Mouse (Mus musculus): ENCODE measurements around the gene Gm13124. TPM values are rescaled to one million over a fixed set of nuclear protein-coding genes. Genes with fewer than 3 reads are reported as not detected.
"Not testable (repeated sequence)": the region's sequence is repeated elsewhere in the genome, so short reads cannot be mapped to it uniquely, and the experiment has no call there.

Gene Gm13124
- 0.22 and 0.37 TPM in 2 replicates for total RNA-seq (2012; rRNA removed)

DNA sequence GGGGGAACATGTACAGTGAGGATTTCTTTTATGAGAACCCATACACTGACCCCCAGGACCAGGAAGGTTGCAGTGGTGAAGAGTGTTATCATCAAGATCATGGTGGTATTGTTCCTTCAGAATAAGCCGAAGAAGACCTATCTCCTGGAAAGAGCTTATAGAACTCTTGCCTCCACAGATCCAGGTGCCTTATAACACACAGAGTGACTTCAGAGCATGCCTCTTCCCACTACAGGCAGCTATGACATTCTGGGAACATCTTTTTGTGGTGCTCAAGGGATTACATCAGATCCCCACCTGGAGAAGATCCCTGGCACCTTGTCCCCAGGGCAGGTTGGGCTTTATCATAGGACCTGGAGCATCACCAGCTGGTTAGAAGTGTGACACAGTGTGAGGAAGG lies at the start of gene Gm13124:
Gene Gm13124 (minus strand): TSS at position 101 of the 400 bp plus-strand sequence.
- no peaks in the 10 kb centered on the region for H3K4me1 ChIP-seq (ENCODE audit: control insufficient read depth in 2 of 2, insufficient read depth in 2 of 2, low read length in 2 of 2, poor library complexity in 1 of 2)
- H3K27ac ChIP-seq (ENCODE audit: insufficient read depth, low read depth, low read length, poor library complexity, severe bottlenecking), result no peak within 1 kb of the TSS
- TF ChIP-seq ZC3H11A (IDR thresholded peaks at IDR 0.05; ENCODE audit: borderline replicate concordance, low read depth, low read length) (no peak), ZNF384 (IDR thresholded peaks at IDR 0.05; ENCODE audit: low read depth, low read length) (no peak), MAFK (IDR thresholded peaks at IDR 0.05; ENCODE audit: insufficient read depth, low read depth, low read length) (no peak), CHD2 (IDR thresholded peaks at IDR 0.05; ENCODE audit: low read depth, low read length) (no peak), HCFC1 (IDR thresholded peaks at IDR 0.05; ENCODE audit: borderline replicate concordance, insufficient read depth, low read length) (no peak)
- no peak within 1 kb of the TSS for H3K9ac ChIP-seq (ENCODE audit: insufficient read depth, low read depth, low read length, poor library complexity, severe bottlenecking)
- H3K36me3 ChIP-seq (ENCODE audit: control insufficient read depth, insufficient read depth, low read length, poor library complexity, severe bottlenecking), result no peaks in the 10 kb centered on the region
- DNase-seq (ENCODE audit: low read depth, low spot score), result no peak
- in situ Hi-C loops (cut with MboI; ENCODE audit: low sequenced_read_pairs in 2 of 2, unreplicated experiment in 2 of 2), result no loop called here
- no peak within 1 kb of the TSS for H3K4me3 ChIP-seq (ENCODE audit: insufficient read depth in 1 of 2, low read depth in 1 of 2, low read length in 2 of 2, poor library complexity in 1 of 2, severe bottlenecking in 1 of 2)
- H3K9me3 ChIP-seq (ENCODE audit: control insufficient read depth, insufficient read depth, low read depth, low read length), result no peaks in the 10 kb centered on the region

DNA sequence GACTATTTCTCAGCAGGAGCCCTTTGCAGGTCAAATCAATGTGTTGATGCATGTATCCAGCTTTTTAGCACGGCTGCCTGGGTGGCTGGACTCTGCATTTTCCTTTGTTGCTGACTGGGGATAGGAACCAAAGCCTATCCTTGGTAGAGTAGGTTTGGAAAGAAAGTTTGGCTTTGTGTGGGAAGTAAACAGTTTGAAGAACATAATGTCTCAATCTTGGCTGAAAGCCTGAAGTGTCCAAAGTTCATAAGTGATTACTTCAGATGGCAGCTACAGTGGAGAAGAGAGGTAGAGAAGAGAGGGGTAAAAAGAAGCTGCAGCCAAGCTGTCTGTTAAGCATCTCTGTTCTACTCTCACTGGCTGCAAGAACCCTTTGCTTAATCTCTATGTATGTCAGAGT lies 49.7 kb upstream of the Gm13124 start:
- Histone ChIP-seq H3K9me3 (ENCODE audit: control insufficient read depth, insufficient read depth, low read depth, low read length) (no peaks in the 10 kb centered on the region), H3K4me3 (ENCODE audit: insufficient read depth in 1 of 2, low read depth in 1 of 2, low read length in 2 of 2, poor library complexity in 1 of 2, severe bottlenecking in 1 of 2) (no peak overlapping the region), H3K9ac (ENCODE audit: insufficient read depth, low read depth, low read length, poor library complexity, severe bottlenecking) (no peak overlapping the region), H3K4me1 (ENCODE audit: control insufficient read depth in 2 of 2, insufficient read depth in 2 of 2, low read length in 2 of 2, poor library complexity in 1 of 2) (no peaks in the 10 kb centered on the region), H3K36me3 (ENCODE audit: control insufficient read depth, insufficient read depth, low read length, poor library complexity, severe bottlenecking) (no peaks in the 10 kb centered on the region), H3K27ac (ENCODE audit: insufficient read depth, low read depth, low read length, poor library complexity, severe bottlenecking) (no peak overlapping the region)
- in situ Hi-C loops (cut with MboI; ENCODE audit: low sequenced_read_pairs in 2 of 2, unreplicated experiment in 2 of 2), result no loop called here
- TF ChIP-seq MAFK (IDR thresholded peaks at IDR 0.05; ENCODE audit: insufficient read depth, low read depth, low read length) (no peak), CHD2 (IDR thresholded peaks at IDR 0.05; ENCODE audit: low read depth, low read length) (no peak), HCFC1 (IDR thresholded peaks at IDR 0.05; ENCODE audit: borderline replicate concordance, insufficient read depth, low read length) (no peak)
- DNase-seq (ENCODE audit: low read depth, low spot score), result no peak

DNA sequence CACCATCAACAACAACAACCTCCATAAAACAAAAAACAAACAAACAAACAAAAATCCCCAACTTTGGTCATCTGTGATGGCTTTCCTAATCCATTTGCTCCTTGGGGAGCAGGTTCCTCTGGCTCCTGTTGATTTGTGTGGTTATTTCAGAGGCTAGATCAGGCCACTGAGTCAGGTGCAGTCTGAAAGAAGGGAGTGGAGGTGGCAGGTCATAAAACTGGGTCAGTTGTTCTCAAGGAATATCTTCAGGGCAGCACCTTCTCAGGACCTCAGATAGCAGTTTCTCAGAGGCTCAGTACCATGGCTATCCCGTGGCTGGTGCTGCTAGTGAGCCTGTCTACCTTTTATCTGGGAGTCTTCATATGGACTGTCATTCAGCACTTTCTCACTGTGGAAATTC lies 48.5 kb upstream of the Gm13124 start, which contains the start of gene Aadacl4:
Gene Aadacl4 (plus strand): TSS at position 301 of the 400 bp plus-strand sequence.
- no peaks in the 10 kb centered on the region for H3K36me3 ChIP-seq (ENCODE audit: control insufficient read depth, insufficient read depth, low read length, poor library complexity, severe bottlenecking)
- DNase-seq (ENCODE audit: low read depth, low spot score), result no peak
- H3K27ac ChIP-seq (ENCODE audit: insufficient read depth, low read depth, low read length, poor library complexity, severe bottlenecking), result no peak within 1 kb of the TSS
- H3K4me1 ChIP-seq (ENCODE audit: control insufficient read depth in 2 of 2, insufficient read depth in 2 of 2, low read length in 2 of 2, poor library complexity in 1 of 2), result no peaks in the 10 kb centered on the region
- in situ Hi-C loops (cut with MboI; ENCODE audit: low sequenced_read_pairs in 2 of 2, unreplicated experiment in 2 of 2), result no loop called here
- H3K4me3 ChIP-seq (ENCODE audit: insufficient read depth in 1 of 2, low read depth in 1 of 2, low read length in 2 of 2, poor library complexity in 1 of 2, severe bottlenecking in 1 of 2), result no peak within 1 kb of the TSS
- H3K9ac ChIP-seq (ENCODE audit: insufficient read depth, low read depth, low read length, poor library complexity, severe bottlenecking), result no peak within 1 kb of the TSS
- TF ChIP-seq HCFC1 (IDR thresholded peaks at IDR 0.05; ENCODE audit: borderline replicate concordance, insufficient read depth, low read length) (no peak), MAFK (IDR thresholded peaks at IDR 0.05; ENCODE audit: insufficient read depth, low read depth, low read length) (no peak), ZNF384 (IDR thresholded peaks at IDR 0.05; ENCODE audit: low read depth, low read length) (no peak), ZC3H11A (IDR thresholded peaks at IDR 0.05; ENCODE audit: borderline replicate concordance, low read depth, low read length) (no peak), CHD2 (IDR thresholded peaks at IDR 0.05; ENCODE audit: low read depth, low read length) (no peak)
- no peaks in the 10 kb centered on the region for H3K9me3 ChIP-seq (ENCODE audit: control insufficient read depth, insufficient read depth, low read depth, low read length)

DNA sequence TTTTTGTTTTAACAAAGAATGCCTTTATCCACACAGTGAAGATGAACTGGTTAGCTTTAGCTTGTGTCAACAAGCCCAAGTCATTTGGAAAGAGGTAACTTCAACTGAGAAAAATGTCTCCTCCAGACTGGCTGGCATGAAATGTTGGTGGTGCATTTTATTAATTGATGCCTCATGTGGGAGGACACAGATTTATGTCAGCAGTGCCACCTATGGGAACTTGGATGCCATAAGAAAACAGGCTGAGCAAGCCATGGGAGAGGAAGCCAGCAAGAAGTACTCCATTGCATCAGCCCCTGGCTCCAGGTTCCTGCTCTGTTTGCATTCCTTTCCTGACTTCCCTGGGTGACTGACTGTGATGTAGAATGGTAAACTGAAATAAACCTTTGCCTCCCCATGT lies 27.9 kb upstream of the Gm13124 start:
- Histone ChIP-seq H3K4me1 (ENCODE audit: control insufficient read depth in 2 of 2, insufficient read depth in 2 of 2, low read length in 2 of 2, poor library complexity in 1 of 2) (no peaks in the 10 kb centered on the region), H3K27ac (ENCODE audit: insufficient read depth, low read depth, low read length, poor library complexity, severe bottlenecking) (no peak overlapping the region), H3K9ac (ENCODE audit: insufficient read depth, low read depth, low read length, poor library complexity, severe bottlenecking) (no peak overlapping the region), H3K36me3 (ENCODE audit: control insufficient read depth, insufficient read depth, low read length, poor library complexity, severe bottlenecking) (no peaks in the 10 kb centered on the region), H3K9me3 (ENCODE audit: control insufficient read depth, insufficient read depth, low read depth, low read length) (no peaks in the 10 kb centered on the region), H3K4me3 (ENCODE audit: insufficient read depth in 1 of 2, low read depth in 1 of 2, low read length in 2 of 2, poor library complexity in 1 of 2, severe bottlenecking in 1 of 2) (no peak overlapping the region)
- no peak for TF ChIP-seq ZC3H11A (IDR thresholded peaks at IDR 0.05; ENCODE audit: borderline replicate concordance, low read depth, low read length)
- no peak for TF ChIP-seq CHD2 (IDR thresholded peaks at IDR 0.05; ENCODE audit: low read depth, low read length)
- no peak for TF ChIP-seq MAFK (IDR thresholded peaks at IDR 0.05; ENCODE audit: insufficient read depth, low read depth, low read length)
- TF ChIP-seq HCFC1 (IDR thresholded peaks at IDR 0.05; ENCODE audit: borderline replicate concordance, insufficient read depth, low read length), result no peak
- TF ChIP-seq ZNF384 (IDR thresholded peaks at IDR 0.05; ENCODE audit: low read depth, low read length), result no peak
- no peak for DNase-seq (ENCODE audit: low read depth, low spot score)
- in situ Hi-C loops (cut with MboI; ENCODE audit: low sequenced_read_pairs in 2 of 2, unreplicated experiment in 2 of 2), result loop anchor here (10.0 kb wide), 1 partner anchor 52 kb away; no protein-coding TSS in a partner anchor

DNA sequence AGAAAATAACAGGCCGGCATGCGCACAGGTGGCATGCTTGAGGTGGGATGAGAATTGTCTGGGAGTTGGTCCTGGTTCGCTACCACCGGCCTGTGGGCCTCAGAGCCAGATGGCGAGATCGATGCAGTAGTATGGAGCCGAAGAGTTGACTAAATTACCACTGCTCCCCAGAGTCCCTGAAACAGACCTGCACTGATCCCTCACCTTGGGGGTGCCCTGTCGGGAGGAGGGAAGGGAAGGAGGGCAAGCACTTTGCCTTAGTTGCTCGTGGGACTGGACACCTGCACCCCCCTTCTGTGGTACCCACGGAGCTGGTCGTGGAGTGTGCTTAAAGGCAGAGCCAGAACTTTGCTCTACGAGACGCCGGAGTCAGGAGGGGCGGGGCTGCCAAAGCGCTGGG lies 21.3 kb upstream of the Gm13124 start:
- in situ Hi-C loops (cut with MboI; ENCODE audit: low sequenced_read_pairs in 2 of 2, unreplicated experiment in 2 of 2); H3K4me3 ChIP-seq (ENCODE audit: insufficient read depth in 1 of 2, low read depth in 1 of 2, low read length in 2 of 2, poor library complexity in 1 of 2, severe bottlenecking in 1 of 2); H3K4me1 ChIP-seq (ENCODE audit: control insufficient read depth in 2 of 2, insufficient read depth in 2 of 2, low read length in 2 of 2, poor library complexity in 1 of 2); H3K36me3 ChIP-seq (ENCODE audit: control insufficient read depth, insufficient read depth, low read length, poor library complexity, severe bottlenecking); H3K9ac ChIP-seq (ENCODE audit: insufficient read depth, low read depth, low read length, poor library complexity, severe bottlenecking); DNase-seq (ENCODE audit: low read depth, low spot score); H3K9me3 ChIP-seq (ENCODE audit: control insufficient read depth, insufficient read depth, low read depth, low read length); H3K27ac ChIP-seq (ENCODE audit: insufficient read depth, low read depth, low read length, poor library complexity, severe bottlenecking): not testable (repeated sequence)
